Mouse (Mus musculus) stomach, postnatal 0 days (tissue): ENCODE measurements at regions not wholly inside any gene's neighbourhood (a gene's known extent, or its start where the extent isn't known, plus 50 kb on each side); places are given as distances from the start of the nearest gene placed in this dataset.

Experiments used
- CTCF ChIP-seq: IDR thresholded peaks from 2 replicates; pipeline ENCODE4 v1.5.1; 2016; ENCODE audit warnings: antibody characterized with exemption, low read depth, mild to moderate bottlenecking, moderate library complexity
- EP300 ChIP-seq: optimal IDR thresholded peaks from 2 replicates; pipeline ENCODE3; 2016; ENCODE audit warnings: antibody characterized with exemption

GRCm38 (mm10) chr14:72932296-72932695, 116.6 kb downstream of the Cysltr2 start:
- TF ChIP-seq EP300 (no peak), CTCF (no peak)
